In the genomic region with DNA sequence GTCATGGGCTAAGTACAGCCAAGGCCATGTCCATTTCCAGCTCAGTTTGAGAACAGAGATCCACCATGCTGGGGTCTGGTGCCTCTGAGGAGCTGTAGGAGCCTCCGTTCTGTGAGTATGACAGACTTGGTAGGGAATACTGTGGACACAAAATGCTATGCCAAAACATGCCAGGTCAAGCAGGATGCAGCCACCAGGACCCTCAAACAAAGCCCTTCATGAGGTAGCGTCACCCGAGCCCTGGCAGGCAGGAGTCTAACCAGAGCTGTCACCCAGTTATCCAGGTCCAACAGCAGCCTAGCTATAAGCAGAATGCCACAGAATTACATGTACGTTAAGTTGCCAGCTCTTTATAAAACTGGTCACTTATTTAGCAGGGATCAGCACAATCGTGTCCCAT, we compare ENCODE assay signal across 15 mouse cellular contexts.
"Had no signal": no experiment of that assay in that cellular context is flagged by ENCODE, and none has a peak within 500 bp of the region (broad histone marks: within the 10 kb centered on the region; RNA-seq: fewer than 3 reads in every experiment).

No protein-coding gene starts in this region.

- H3K4me3 ChIP-seq: limb, embryonic 10.5 days; limb, embryonic 13.5 days; liver, embryonic 12.5 days; liver, embryonic 15.5 days; midbrain, embryonic 13.5 days had no signal

- H3K9me3 ChIP-seq: limb, embryonic 10.5 days; limb, embryonic 13.5 days; liver, embryonic 12.5 days; liver, embryonic 15.5 days; midbrain, embryonic 13.5 days had no signal

- H3K4me1 ChIP-seq: liver, embryonic 15.5 days had no signal

- H3K27ac ChIP-seq: kidney, postnatal 0 days; limb, embryonic 10.5 days; limb, embryonic 13.5 days; liver, embryonic 12.5 days; liver, embryonic 15.5 days; macrophage; midbrain, embryonic 13.5 days had no signal

- DNase-seq: kidney, adult 2 months; kidney, postnatal 25 days; layer of hippocampus, postnatal 36 days; liver; lung, adult 18-20 months; lung, postnatal 14 days; thymus, adult 18-20 months; thymus, postnatal 36 days had no signal

- H3K27me3 ChIP-seq: limb, embryonic 13.5 days; liver, embryonic 12.5 days; liver, embryonic 15.5 days had no signal

- H3K9ac ChIP-seq: limb, embryonic 13.5 days; liver, embryonic 12.5 days; liver, embryonic 15.5 days; midbrain, embryonic 13.5 days had no signal

- H3K4me2 ChIP-seq: limb, embryonic 13.5 days; liver, embryonic 12.5 days; liver, embryonic 15.5 days; midbrain, embryonic 13.5 days had no signal

- H3K36me3 ChIP-seq: limb, embryonic 10.5 days; limb, embryonic 13.5 days; liver, embryonic 12.5 days; liver, embryonic 15.5 days had no signal

- ATAC-seq: liver, embryonic 12.5 days; midbrain, embryonic 13.5 days had no signal
